Mouse (Mus musculus): ENCODE measurements around the gene Etnk1. TPM values are rescaled to one million over a fixed set of nuclear protein-coding genes. Genes with fewer than 3 reads are reported as not detected.
"Not testable (repeated sequence)": the region's sequence is repeated elsewhere in the genome, so short reads cannot be mapped to it uniquely, and the experiment has no call there.

The Etnk1 gene
- polyA plus RNA-seq, 1 experiment from 2014 or later = 22.0 TPM

GRCm38 (mm10) chr6:143140884-143141283 lies 26.1 kb upstream of the Etnk1 start:
- Histone ChIP-seq H3K9me3 (no peaks in the 10 kb centered on the region), H3K27ac (replicated peaks) (no peak overlapping the region), H3K36me3 (replicated peaks) (no peaks in the 10 kb centered on the region), H3K4me1 (peaks cover 11% of the 10 kb centered on the region), H3K27me3 (replicated peaks; ENCODE audit: low read depth, poor library complexity, severe bottlenecking) (no peaks in the 10 kb centered on the region), H3K4me3 (no peak overlapping the region)
- 88% methylated on average over 9 of the region's 9 CpGs for WGBS
- DNase-seq (ENCODE audit: low spot score) = no peak

DNA sequence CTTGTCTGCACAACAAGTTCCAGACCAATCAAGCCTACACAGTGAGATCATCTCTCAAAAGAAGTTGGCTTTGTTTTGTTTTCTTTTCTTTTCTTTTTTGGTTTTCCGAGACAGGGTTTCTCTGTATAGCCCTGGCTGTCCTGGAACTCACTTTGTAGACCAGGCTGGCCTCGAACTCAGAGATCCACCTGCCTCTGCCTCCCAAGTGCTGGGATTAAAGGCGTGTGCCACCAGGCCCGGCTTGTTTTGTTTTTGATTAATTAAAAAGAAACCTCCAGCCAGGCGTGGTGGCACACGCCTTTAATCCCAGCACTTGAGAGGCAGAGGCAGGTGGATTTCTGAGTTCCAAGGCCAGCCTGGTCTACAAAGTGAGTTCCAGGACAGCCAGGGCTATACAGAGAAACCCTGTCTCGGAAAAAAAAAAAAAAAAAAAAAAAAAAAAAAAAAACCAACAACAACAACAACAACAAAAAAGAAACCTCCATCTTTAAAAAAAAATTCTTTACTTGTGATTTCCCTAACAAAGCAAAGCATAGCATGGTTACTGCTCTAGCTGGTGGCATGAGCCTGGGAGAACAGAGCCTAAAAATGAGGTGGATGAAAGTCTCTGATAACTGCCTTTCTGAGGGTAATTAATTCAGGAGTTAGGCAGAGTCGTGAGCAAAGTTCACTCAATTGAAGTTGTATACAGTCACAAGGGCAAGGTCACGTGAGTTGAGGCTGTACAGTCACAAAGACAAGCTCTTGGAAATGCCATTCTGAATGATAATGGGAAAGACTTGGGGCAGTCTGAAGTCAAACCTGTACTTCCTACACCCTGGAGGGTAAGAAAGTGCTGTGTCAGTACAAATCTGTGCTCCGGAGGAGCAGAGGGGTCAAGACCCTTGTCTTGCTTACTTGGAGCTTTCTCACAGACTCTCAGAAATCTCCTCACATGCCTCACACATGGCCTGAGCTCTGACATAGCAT lies 25.1 kb upstream of the Etnk1 start:
- 72% methylated on average over 10 of the region's 10 CpGs for WGBS
- not testable (repeated sequence) for H3K36me3 ChIP-seq (replicated peaks); DNase-seq (ENCODE audit: low spot score); H3K4me3 ChIP-seq; H3K27ac ChIP-seq (replicated peaks); H3K9me3 ChIP-seq; H3K27me3 ChIP-seq (replicated peaks; ENCODE audit: low read depth, poor library complexity, severe bottlenecking)
- peaks cover 11% of the 10 kb centered on the region for H3K4me1 ChIP-seq

- no peak for DNase-seq (ENCODE audit: low spot score)
- 94% methylated on average over 4 of the region's 4 CpGs for WGBS
These were observed 24.2 kb upstream of the Etnk1 start for GRCm38 (mm10) chr6:143142861-143143260.

GRCm38 (mm10) chr6:143143321-143143720 lies 23.7 kb upstream of the Etnk1 start:
- WGBS = 87% methylated on average over 9 of the region's 9 CpGs
- Histone ChIP-seq H3K4me3 (peak overlapping the region; percentile 50), H3K36me3 (replicated peaks) (no peaks in the 10 kb centered on the region), H3K4me1 (peaks cover 8% of the 10 kb centered on the region), H3K27ac (replicated peaks) (no peak overlapping the region), H3K27me3 (replicated peaks; ENCODE audit: low read depth, poor library complexity, severe bottlenecking) (no peaks in the 10 kb centered on the region), H3K9me3 (no peaks in the 10 kb centered on the region)
- DNase-seq (ENCODE audit: low spot score) = no peak

More at GRCm38 (mm10) chr6:143142861-143143260, 24.2 kb upstream of the Etnk1 start:
- no peaks in the 10 kb centered on the region for H3K27me3 ChIP-seq (replicated peaks; ENCODE audit: low read depth, poor library complexity, severe bottlenecking)
- peaks cover 8% of the 10 kb centered on the region for H3K4me1 ChIP-seq
- no peak overlapping the region for H3K27ac ChIP-seq (replicated peaks)
- H3K4me3 ChIP-seq = no peak overlapping the region
- no peaks in the 10 kb centered on the region for H3K9me3 ChIP-seq
- no peaks in the 10 kb centered on the region for H3K36me3 ChIP-seq (replicated peaks)

GRCm38 (mm10) chr6:143143775-143144273 lies 23.2 kb upstream of the Etnk1 start:
- Histone ChIP-seq H3K27me3 (replicated peaks; ENCODE audit: low read depth, poor library complexity, severe bottlenecking) (no peaks in the 10 kb centered on the region), H3K36me3 (replicated peaks) (no peaks in the 10 kb centered on the region), H3K9me3 (no peaks in the 10 kb centered on the region), H3K4me3 (peak overlapping the region; percentile 50), H3K27ac (replicated peaks) (peak overlapping the region; percentile 41), H3K4me1 (peaks cover 9% of the 10 kb centered on the region)
- WGBS = 17% methylated on average over 19 of the region's 19 CpGs
- DNase-seq (ENCODE audit: low spot score) = peak; percentile 35

GRCm38 (mm10) chr6:143144556-143144955 lies 22.5 kb upstream of the Etnk1 start:
- no peak for DNase-seq (ENCODE audit: low spot score)
- no peaks in the 10 kb centered on the region for H3K27me3 ChIP-seq (replicated peaks; ENCODE audit: low read depth, poor library complexity, severe bottlenecking)

GRCm38 (mm10) chr6:143145051-143145450 lies 22.0 kb upstream of the Etnk1 start:
- Histone ChIP-seq H3K27ac (replicated peaks) (no peak overlapping the region), H3K4me1 (peaks cover 20% of the 10 kb centered on the region), H3K27me3 (replicated peaks; ENCODE audit: low read depth, poor library complexity, severe bottlenecking) (no peaks in the 10 kb centered on the region), H3K9me3 (no peaks in the 10 kb centered on the region), H3K36me3 (replicated peaks) (no peaks in the 10 kb centered on the region), H3K4me3 (no peak overlapping the region)
- DNase-seq (ENCODE audit: low spot score) = no peak
- WGBS = 71% methylated on average over 7 of the region's 7 CpGs

More at GRCm38 (mm10) chr6:143144556-143144955, 22.5 kb upstream of the Etnk1 start:
- Histone ChIP-seq H3K4me3 (no peak overlapping the region), H3K4me1 (peaks cover 15% of the 10 kb centered on the region), H3K27ac (replicated peaks) (no peak overlapping the region), H3K9me3 (no peaks in the 10 kb centered on the region), H3K36me3 (replicated peaks) (no peaks in the 10 kb centered on the region)
- WGBS = 89% methylated on average over 2 of the region's 2 CpGs

DNA sequence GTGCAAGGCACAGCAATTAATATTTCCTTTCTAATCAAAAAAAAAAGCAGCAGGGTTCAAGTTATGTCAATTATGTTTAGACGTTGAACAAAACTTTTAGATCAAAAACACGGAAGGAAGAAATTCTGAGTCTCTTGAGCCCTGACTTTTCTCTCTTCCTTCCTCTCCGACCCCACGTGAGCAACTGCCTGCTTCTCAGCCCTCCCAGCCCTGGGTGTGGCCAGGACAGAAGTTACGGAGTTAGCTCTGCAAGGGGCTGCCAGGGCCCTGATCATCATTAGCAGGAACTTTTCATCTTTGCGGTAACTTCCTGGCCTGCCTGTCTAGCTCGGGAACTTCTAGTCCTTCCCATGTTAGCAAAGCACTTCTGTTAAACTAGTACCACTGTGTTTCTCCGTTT lies 20.3 kb upstream of the Etnk1 start:
- Histone ChIP-seq H3K36me3 (replicated peaks) (no peaks in the 10 kb centered on the region), H3K27me3 (replicated peaks; ENCODE audit: low read depth, poor library complexity, severe bottlenecking) (no peaks in the 10 kb centered on the region), H3K4me1 (peaks cover 27% of the 10 kb centered on the region), H3K9me3 (no peaks in the 10 kb centered on the region), H3K27ac (replicated peaks) (no peak overlapping the region), H3K4me3 (no peak overlapping the region)
- WGBS = 58% methylated on average over 8 of the region's 8 CpGs
- DNase-seq (ENCODE audit: low spot score) = no peak

DNA sequence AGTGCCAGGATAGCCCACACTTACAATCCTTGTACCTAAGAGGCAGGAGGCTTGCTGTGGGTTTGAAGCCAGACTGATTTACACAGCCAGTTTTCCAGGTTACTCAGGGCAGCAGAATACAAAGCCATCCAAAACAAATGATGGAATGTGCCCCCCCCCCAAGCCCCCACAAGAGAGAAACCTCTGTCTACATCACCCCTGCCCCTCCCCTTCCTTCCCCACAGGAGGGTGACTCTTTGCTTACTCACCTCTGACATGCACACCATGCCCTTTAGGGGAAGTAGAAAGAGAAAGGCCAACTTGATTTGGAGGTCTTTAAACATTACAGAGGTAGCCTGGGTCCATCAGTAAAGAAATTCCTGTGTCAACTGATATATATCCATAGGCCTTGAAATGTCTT lies 18.2 kb upstream of the Etnk1 start:
- Histone ChIP-seq H3K4me3 (no peak overlapping the region), H3K27ac (replicated peaks) (no peak overlapping the region), H3K9me3 (no peaks in the 10 kb centered on the region), H3K36me3 (replicated peaks) (no peaks in the 10 kb centered on the region), H3K27me3 (replicated peaks; ENCODE audit: low read depth, poor library complexity, severe bottlenecking) (peaks cover 4% of the 10 kb centered on the region; the same call in 1 of the 2 replicates), H3K4me1 (peaks cover 42% of the 10 kb centered on the region)
- no peak for DNase-seq (ENCODE audit: low spot score)

DNA sequence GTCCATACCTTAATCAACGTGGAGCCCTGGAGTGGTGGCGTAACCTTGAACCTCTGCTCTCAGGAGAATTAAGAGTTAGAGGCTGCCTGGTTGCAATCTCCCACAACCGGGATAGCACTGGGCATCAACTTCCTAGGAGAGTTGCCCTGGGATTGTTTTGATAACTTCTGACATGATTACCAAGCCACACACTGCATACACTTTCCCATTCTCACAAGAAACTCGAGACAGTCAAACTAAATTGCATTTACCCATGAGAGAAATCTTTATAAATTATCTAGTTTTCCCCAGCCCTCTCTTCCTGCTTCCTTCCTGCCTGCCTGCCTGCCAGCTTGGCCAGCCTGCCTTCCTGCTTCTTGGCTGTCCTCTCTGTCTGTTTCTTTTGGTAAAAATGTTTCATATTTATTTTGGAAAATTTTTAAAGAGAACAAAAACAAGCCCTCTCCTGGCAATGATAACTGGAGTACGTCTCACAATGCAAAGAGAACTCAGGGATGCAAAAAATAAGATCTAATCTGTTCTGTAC lies 17.2 kb upstream of the Etnk1 start:
- no peaks in the 10 kb centered on the region for H3K9me3 ChIP-seq
- H3K36me3 ChIP-seq (replicated peaks) = no peaks in the 10 kb centered on the region
- H3K27ac ChIP-seq (replicated peaks) = no peak overlapping the region
- H3K4me1 ChIP-seq = peaks cover 43% of the 10 kb centered on the region
- no peak for DNase-seq (ENCODE audit: low spot score)
- 35% methylated on average over 5 of the region's 5 CpGs for WGBS
- no peak overlapping the region for H3K4me3 ChIP-seq
- peaks cover 9% of the 10 kb centered on the region; the same call in 1 of the 2 replicates for H3K27me3 ChIP-seq (replicated peaks; ENCODE audit: low read depth, poor library complexity, severe bottlenecking)

DNA sequence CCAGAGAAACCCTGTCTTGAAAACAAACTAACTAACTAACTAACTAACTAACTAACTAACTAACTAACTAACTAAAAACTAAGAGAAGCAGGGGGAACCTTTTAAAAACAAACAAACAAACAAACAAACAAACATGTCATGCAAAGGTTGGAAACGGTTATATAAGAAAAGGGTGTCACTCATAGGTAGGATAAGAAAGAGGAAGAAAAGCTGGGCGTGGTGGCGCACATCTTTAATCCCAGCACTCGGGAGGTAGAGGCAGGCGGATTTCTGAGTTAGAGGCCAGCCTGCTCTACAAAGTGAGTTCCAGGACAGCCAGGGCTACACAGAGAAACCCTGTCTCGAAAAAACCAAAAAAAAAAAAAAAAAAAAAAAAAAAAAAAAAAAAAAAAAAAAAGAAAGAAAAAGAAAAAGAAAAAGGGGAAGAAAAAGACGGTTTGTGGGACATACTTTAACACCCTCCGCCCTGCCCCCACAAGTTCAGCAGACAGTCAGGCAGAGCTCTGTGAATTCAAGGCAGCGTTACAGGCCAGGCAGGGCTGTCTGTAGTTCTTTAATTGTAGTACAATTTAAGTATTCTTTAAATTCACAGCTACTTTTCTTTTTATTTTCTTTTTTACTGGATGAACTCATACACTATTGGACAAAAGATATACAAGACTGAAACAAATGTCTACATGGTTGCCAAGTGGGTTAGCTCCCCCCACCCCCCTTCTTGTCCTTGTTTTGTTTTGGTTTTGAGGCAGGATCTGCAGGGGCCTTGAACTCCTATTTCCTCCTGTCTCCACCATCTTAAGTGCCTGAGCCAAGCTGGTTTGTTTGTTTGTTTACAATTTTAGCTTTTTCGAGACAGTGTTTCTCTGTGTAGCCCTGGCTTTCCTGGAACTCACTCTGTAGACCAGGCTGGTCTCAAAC lies 15.7 kb upstream of the Etnk1 start:
- H3K4me1 ChIP-seq = peaks cover 50% of the 10 kb centered on the region
- not testable (repeated sequence) for H3K27ac ChIP-seq (replicated peaks); H3K36me3 ChIP-seq (replicated peaks); H3K27me3 ChIP-seq (replicated peaks; ENCODE audit: low read depth, poor library complexity, severe bottlenecking); H3K9me3 ChIP-seq; H3K4me3 ChIP-seq; DNase-seq (ENCODE audit: low spot score)
- WGBS = 74% methylated on average over 10 of the region's 10 CpGs

GRCm38 (mm10) chr6:143152321-143152827 lies 14.6 kb upstream of the Etnk1 start:
- no peak for DNase-seq (ENCODE audit: low spot score)

More at GRCm38 (mm10) chr6:143152321-143152827, 14.6 kb upstream of the Etnk1 start:
- Histone ChIP-seq H3K9me3 (no peaks in the 10 kb centered on the region), H3K27me3 (replicated peaks; ENCODE audit: low read depth, poor library complexity, severe bottlenecking) (peaks cover 9% of the 10 kb centered on the region; the same call in 1 of the 2 replicates), H3K36me3 (replicated peaks) (no peaks in the 10 kb centered on the region), H3K4me3 (no peak overlapping the region), H3K27ac (replicated peaks) (peak overlapping the region; percentile 3; the same call in 1 of the 2 replicates), H3K4me1 (peaks cover 50% of the 10 kb centered on the region)
- 32% methylated on average over 9 of the region's 9 CpGs for WGBS

Data from embryonic facial prominence, embryonic 10.5 days (tissue).